Mouse (Mus musculus): ENCODE data around the gene Gtpbp1. TPM values are rescaled to one million over a fixed set of nuclear protein-coding genes. Genes with fewer than 3 reads are reported as not detected.
A peak's percentile ranks its signal among the peaks of the same experiment; 100 is the strongest.

Gene Gtpbp1
- polyA plus RNA-seq, 1 experiment from 2014 or later = 51.4 TPM

- no peak overlapping the region for H3K27ac ChIP-seq (ENCODE audit: low read length)
- no peaks in the 10 kb centered on the region for H3K9me3 ChIP-seq (replicated peaks; ENCODE audit: control insufficient read depth, low read length, poor library complexity, severe bottlenecking)
- no peak overlapping the region for H3K9ac ChIP-seq (ENCODE audit: low read depth, low read length)
Observed at GRCm38 (mm10) chr15:79727840-79728239, 37.2 kb downstream of the Gtpbp1 start.

DNA sequence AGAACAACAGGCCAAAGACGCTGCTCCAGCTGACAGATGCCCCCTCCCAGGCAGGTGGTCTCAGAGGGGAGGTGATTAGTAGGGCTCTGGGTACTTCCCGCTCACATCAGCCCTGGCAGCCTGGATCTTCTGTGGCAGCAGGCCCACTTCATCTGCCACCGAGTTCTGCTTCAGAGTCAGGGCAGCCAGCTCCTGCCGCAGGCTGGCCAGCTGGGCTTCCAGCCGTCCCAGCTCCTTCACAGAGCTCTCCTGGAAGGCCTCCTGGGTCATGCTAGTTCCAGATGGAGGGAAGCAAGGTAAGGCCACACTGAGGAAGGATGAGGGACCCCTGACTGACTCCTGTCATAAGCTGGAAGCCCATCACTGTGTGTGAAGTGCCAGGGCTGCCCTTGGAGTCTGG is 37.7 kb downstream of the Gtpbp1 start:
- no peaks in the 10 kb centered on the region for H3K4me1 ChIP-seq (ENCODE audit: control insufficient read depth, insufficient read depth, low read length)
- no peaks in the 10 kb centered on the region for H3K9me3 ChIP-seq (replicated peaks; ENCODE audit: control insufficient read depth, low read length, poor library complexity, severe bottlenecking)
- peak overlapping the region; percentile 18; the same call in 1 of the 2 replicates for H3K9ac ChIP-seq (ENCODE audit: low read depth, low read length)
- H3K27ac ChIP-seq (ENCODE audit: low read length) = no peak overlapping the region
- H3K36me3 ChIP-seq (ENCODE audit: control insufficient read depth, insufficient read depth, low read length) = peaks cover 51% of the 10 kb centered on the region
- H3K4me2 ChIP-seq (ENCODE audit: low read length) = no peak overlapping the region
- no peaks in the 10 kb centered on the region for H3K27me3 ChIP-seq (ENCODE audit: control insufficient read depth, insufficient read depth, low read depth, low read length)
- WGBS = 46% methylated on average over 5 of the region's 5 CpGs
- ATAC-seq = no peak
- no peak overlapping the region for H3K4me3 ChIP-seq (ENCODE audit: low read depth, low read length)

More at GRCm38 (mm10) chr15:79727840-79728239, 37.2 kb downstream of the Gtpbp1 start:
- H3K4me2 ChIP-seq (ENCODE audit: low read length) = no peak overlapping the region
- H3K27me3 ChIP-seq (ENCODE audit: control insufficient read depth, insufficient read depth, low read depth, low read length) = no peaks in the 10 kb centered on the region
- no peak for ATAC-seq
- H3K4me3 ChIP-seq (ENCODE audit: low read depth, low read length) = no peak overlapping the region
- 75% methylated on average over 6 of the region's 6 CpGs for WGBS
- H3K4me1 ChIP-seq (ENCODE audit: control insufficient read depth, insufficient read depth, low read length) = no peaks in the 10 kb centered on the region
- H3K36me3 ChIP-seq (ENCODE audit: control insufficient read depth, insufficient read depth, low read length) = peaks cover 47% of the 10 kb centered on the region

GRCm38 (mm10) chr15:79728731-79729388 is 38.2 kb downstream of the Gtpbp1 start:
- H3K27ac ChIP-seq (ENCODE audit: low read length) = no peak overlapping the region
- no peaks in the 10 kb centered on the region for H3K27me3 ChIP-seq (ENCODE audit: control insufficient read depth, insufficient read depth, low read depth, low read length)
- no peaks in the 10 kb centered on the region for H3K4me1 ChIP-seq (ENCODE audit: control insufficient read depth, insufficient read depth, low read length)
- no peak overlapping the region for H3K9ac ChIP-seq (ENCODE audit: low read depth, low read length)
- ATAC-seq = no peak
- H3K36me3 ChIP-seq (ENCODE audit: control insufficient read depth, insufficient read depth, low read length) = peaks cover 55% of the 10 kb centered on the region
- H3K4me3 ChIP-seq (ENCODE audit: low read depth, low read length) = no peak overlapping the region
- H3K4me2 ChIP-seq (ENCODE audit: low read length) = no peak overlapping the region
- no peaks in the 10 kb centered on the region for H3K9me3 ChIP-seq (replicated peaks; ENCODE audit: control insufficient read depth, low read length, poor library complexity, severe bottlenecking)
- 90% methylated on average over 10 of the region's 10 CpGs for WGBS

DNA sequence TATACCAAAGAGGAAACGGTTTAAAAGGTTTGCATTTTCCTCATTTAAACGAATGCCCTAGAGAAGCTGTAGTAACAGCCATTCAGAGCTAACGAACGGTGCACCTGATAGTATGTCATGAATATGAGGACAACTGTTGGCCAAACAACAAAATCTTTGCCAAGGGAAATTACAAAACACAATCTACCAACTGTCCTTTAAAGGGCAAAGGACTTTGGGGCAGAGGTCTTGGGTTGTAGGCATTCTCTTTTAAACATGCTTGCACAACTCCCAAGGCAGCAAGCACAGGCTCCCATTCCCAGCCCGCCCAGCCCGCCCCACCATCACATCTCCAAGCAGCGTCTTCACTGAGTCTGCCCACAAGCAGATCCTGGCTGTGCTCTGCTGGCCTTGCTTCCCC is 40.9 kb downstream of the Gtpbp1 start:
- H3K4me3 ChIP-seq (ENCODE audit: low read depth, low read length) = no peak overlapping the region

GRCm38 (mm10) chr15:79733192-79733591 is 42.5 kb downstream of the Gtpbp1 start:
- H3K9ac ChIP-seq (ENCODE audit: low read depth, low read length) = no peak overlapping the region
- H3K9me3 ChIP-seq (replicated peaks; ENCODE audit: control insufficient read depth, low read length, poor library complexity, severe bottlenecking) = no peaks in the 10 kb centered on the region
- H3K4me3 ChIP-seq (ENCODE audit: low read depth, low read length) = no peak overlapping the region
- 95% methylated on average over 8 of the region's 8 CpGs for WGBS
- no peaks in the 10 kb centered on the region for H3K4me1 ChIP-seq (ENCODE audit: control insufficient read depth, insufficient read depth, low read length)
- no peak overlapping the region for H3K4me2 ChIP-seq (ENCODE audit: low read length)
- H3K27ac ChIP-seq (ENCODE audit: low read length) = no peak overlapping the region
- ATAC-seq = no peak
- H3K36me3 ChIP-seq (ENCODE audit: control insufficient read depth, insufficient read depth, low read length) = peaks cover 37% of the 10 kb centered on the region
- H3K27me3 ChIP-seq (ENCODE audit: control insufficient read depth, insufficient read depth, low read depth, low read length) = no peaks in the 10 kb centered on the region

More for the DNA sequence above, 40.9 kb downstream of the Gtpbp1 start:
- Histone ChIP-seq H3K27ac (ENCODE audit: low read length) (no peak overlapping the region), H3K9me3 (replicated peaks; ENCODE audit: control insufficient read depth, low read length, poor library complexity, severe bottlenecking) (no peaks in the 10 kb centered on the region), H3K36me3 (ENCODE audit: control insufficient read depth, insufficient read depth, low read length) (peaks cover 39% of the 10 kb centered on the region), H3K4me1 (ENCODE audit: control insufficient read depth, insufficient read depth, low read length) (no peaks in the 10 kb centered on the region), H3K9ac (ENCODE audit: low read depth, low read length) (no peak overlapping the region), H3K27me3 (ENCODE audit: control insufficient read depth, insufficient read depth, low read depth, low read length) (no peaks in the 10 kb centered on the region), H3K4me2 (ENCODE audit: low read length) (no peak overlapping the region)
- ATAC-seq = no peak
- 85% methylated on average over 7 of the region's 7 CpGs for WGBS

- Histone ChIP-seq H3K4me3 (ENCODE audit: low read depth, low read length) (no peak overlapping the region), H3K9me3 (replicated peaks; ENCODE audit: control insufficient read depth, low read length, poor library complexity, severe bottlenecking) (no peaks in the 10 kb centered on the region), H3K27ac (ENCODE audit: low read length) (no peak overlapping the region), H3K27me3 (ENCODE audit: control insufficient read depth, insufficient read depth, low read depth, low read length) (no peaks in the 10 kb centered on the region), H3K9ac (ENCODE audit: low read depth, low read length) (no peak overlapping the region), H3K4me1 (ENCODE audit: control insufficient read depth, insufficient read depth, low read length) (no peaks in the 10 kb centered on the region), H3K4me2 (ENCODE audit: low read length) (no peak overlapping the region), H3K36me3 (ENCODE audit: control insufficient read depth, insufficient read depth, low read length) (peaks cover 39% of the 10 kb centered on the region)
- WGBS = 78% methylated on average over 4 of the region's 4 CpGs
- ATAC-seq = no peak
Observed at GRCm38 (mm10) chr15:79733640-79734039, 43.0 kb downstream of the Gtpbp1 start.

GRCm38 (mm10) chr15:79734311-79734710 is 43.7 kb downstream of the Gtpbp1 start:
- H3K4me1 ChIP-seq (ENCODE audit: control insufficient read depth, insufficient read depth, low read length) = no peaks in the 10 kb centered on the region
- H3K4me3 ChIP-seq (ENCODE audit: low read depth, low read length) = no peak overlapping the region
- H3K27me3 ChIP-seq (ENCODE audit: control insufficient read depth, insufficient read depth, low read depth, low read length) = no peaks in the 10 kb centered on the region
- no peak overlapping the region for H3K4me2 ChIP-seq (ENCODE audit: low read length)
- no peak overlapping the region for H3K27ac ChIP-seq (ENCODE audit: low read length)
- peaks cover 40% of the 10 kb centered on the region for H3K36me3 ChIP-seq (ENCODE audit: control insufficient read depth, insufficient read depth, low read length)
- ATAC-seq = no peak
- no peaks in the 10 kb centered on the region for H3K9me3 ChIP-seq (replicated peaks; ENCODE audit: control insufficient read depth, low read length, poor library complexity, severe bottlenecking)
- H3K9ac ChIP-seq (ENCODE audit: low read depth, low read length) = no peak overlapping the region
- 83% methylated on average over 8 of the region's 8 CpGs for WGBS

DNA sequence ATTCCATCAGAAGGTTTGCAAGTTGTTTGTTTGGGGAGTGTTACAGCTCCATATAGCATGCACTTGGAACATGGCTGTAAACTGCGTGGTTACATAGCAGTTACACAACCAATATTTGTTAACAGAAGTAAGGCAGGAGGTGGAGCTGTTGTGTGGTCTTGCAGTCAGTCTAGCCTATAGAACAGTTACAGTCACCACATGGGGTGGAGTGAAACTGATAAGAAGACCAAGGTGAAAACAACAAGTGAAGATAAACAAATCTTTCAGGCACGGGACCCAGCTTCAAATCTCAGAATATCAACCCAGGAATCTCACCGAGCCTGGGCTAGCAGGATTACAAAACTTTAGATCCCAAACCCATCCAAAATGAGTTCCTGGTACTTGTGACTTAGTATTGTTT is 50.1 kb downstream of the Gtpbp1 start:
- Histone ChIP-seq H3K27ac (ENCODE audit: low read length) (no peak overlapping the region), H3K9me3 (replicated peaks; ENCODE audit: control insufficient read depth, low read length, poor library complexity, severe bottlenecking) (no peaks in the 10 kb centered on the region), H3K9ac (ENCODE audit: low read depth, low read length) (peak overlapping the region; percentile 96; the same call in 1 of the 2 replicates), H3K4me1 (ENCODE audit: control insufficient read depth, insufficient read depth, low read length) (peaks cover 20% of the 10 kb centered on the region), H3K4me3 (ENCODE audit: low read depth, low read length) (peak overlapping the region; percentile 98), H3K36me3 (ENCODE audit: control insufficient read depth, insufficient read depth, low read length) (peaks cover 20% of the 10 kb centered on the region), H3K4me2 (ENCODE audit: low read length) (peak overlapping the region; percentile 64), H3K27me3 (ENCODE audit: control insufficient read depth, insufficient read depth, low read depth, low read length) (no peaks in the 10 kb centered on the region)
- ATAC-seq = no peak
- WGBS = 89% methylated on average over 3 of the region's 3 CpGs

GRCm38 (mm10) chr15:79741173-79741858 is 50.7 kb downstream of the Gtpbp1 start:
- Histone ChIP-seq H3K27ac (ENCODE audit: low read length) (peak overlapping the region; percentile 75), H3K9me3 (replicated peaks; ENCODE audit: control insufficient read depth, low read length, poor library complexity, severe bottlenecking) (no peaks in the 10 kb centered on the region), H3K4me1 (ENCODE audit: control insufficient read depth, insufficient read depth, low read length) (peaks cover 20% of the 10 kb centered on the region), H3K27me3 (ENCODE audit: control insufficient read depth, insufficient read depth, low read depth, low read length) (no peaks in the 10 kb centered on the region), H3K4me2 (ENCODE audit: low read length) (peak overlapping the region; percentile 64), H3K9ac (ENCODE audit: low read depth, low read length) (peak overlapping the region; percentile 96), H3K4me3 (ENCODE audit: low read depth, low read length) (peak overlapping the region; percentile 98), H3K36me3 (ENCODE audit: control insufficient read depth, insufficient read depth, low read length) (peaks cover 18% of the 10 kb centered on the region)
- no peak for ATAC-seq
- 28% methylated on average over 14 of the region's 14 CpGs for WGBS

Measured in midbrain, embryonic 16.5 days (tissue).